Mouse (Mus musculus) fat pad, adult 2 months (tissue): ENCODE measurements around the gene Atf5.

Experiments
- DNase-seq: peaks from one replicate; pipeline ENCODE4 v3.0.0-alpha.2; 2011; ENCODE audit warnings: low read depth, low spot score; ENCODE audit errors: extremely low read depth

The Atf5 gene

DNA sequence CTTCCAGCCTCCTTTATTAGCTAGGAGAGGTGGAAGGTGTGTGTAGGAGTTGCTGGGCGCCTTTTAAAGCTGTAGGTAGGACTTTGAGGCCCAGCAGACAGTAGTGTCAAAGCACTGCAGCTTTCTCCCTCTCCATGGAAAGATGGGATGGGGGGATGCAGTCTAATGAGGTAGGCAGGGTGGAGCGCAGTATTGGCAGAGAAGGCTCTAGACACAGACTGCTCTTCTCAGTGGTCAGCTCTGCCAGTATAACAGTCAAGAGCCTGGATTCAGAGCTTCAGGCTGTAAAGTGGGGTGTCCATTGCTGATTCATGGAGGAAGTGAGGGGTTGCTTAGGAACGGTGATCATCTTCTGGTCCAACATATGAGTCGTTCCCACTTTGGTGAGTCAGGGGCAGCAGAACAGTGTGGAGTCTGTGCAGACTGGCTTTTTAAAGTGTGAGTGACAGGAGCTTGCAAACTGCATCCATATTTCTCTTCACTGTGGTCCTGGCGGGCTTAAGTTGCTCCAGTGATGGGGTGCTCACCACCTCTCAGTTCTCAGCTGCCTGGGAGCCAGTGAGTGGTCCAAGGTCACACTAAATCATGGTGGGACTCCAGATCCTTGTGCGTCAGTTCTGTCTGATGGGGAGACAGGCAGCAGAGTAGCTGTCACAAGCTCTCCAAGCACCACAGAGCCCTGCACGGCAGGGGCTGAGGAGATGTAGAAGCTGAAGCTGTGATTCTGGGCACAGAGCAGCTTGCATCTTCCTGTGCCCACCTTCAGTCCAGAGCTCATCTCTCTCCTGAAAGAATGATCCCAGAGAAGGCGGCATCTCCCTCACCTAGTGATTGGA, 34.5 kb upstream of the Atf5 start:
- DNase-seq, result no peak

DNA sequence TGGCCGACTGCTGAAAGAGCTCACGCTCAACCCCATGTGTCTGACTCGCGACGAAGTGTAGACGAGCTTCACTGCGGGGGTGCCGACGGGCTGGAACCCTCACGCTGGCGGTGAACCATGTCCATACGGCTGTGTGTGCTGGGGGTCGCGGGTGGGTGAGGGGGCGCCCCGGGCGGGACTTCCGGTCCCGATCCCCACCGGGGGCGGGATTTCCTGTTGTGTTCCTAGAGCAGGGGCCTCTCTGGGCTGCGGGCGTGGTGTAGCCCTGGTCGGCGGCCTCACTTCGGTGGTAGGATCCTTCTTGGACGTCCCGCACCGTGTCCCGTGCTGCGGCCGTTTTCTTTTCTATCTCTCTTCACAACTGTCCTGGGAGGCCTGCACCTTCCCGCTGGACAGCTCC, 33.7 kb upstream of the Atf5 start:
- no peak for DNase-seq

DNA sequence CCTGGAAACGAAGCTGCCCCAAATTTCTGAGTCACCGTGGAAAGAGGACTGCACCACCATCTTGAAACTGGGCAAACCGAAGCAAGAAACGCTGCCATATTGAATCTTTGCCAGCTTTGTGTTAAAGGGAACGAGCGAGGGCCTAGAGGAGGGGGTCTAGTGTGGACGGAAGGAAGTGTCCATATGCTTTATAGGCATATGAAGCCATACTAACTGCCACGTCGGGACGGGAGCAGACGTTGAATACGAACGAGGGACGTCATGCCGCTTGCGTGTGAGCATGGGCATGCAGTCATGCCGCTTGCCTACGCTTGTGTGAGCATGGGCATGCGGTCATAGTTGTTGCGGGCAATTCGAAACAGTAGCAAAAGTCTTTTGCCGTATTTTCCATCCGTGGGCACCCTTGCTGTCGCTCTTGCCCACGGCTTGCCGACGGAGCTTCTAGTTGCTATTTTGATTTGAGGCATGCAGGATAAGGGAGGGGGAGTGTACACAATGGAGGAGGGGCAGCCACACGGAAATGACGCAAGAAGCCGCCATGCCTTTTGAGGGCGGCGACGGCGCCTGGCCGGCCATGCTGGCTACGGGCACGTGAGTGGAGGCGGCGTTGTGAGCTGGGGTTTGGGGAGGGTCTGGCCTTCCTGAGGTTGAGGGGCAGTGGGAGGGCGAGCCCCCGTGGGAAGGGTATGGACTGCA, 33.1 kb upstream of the Atf5 start:
- peak; percentile 78 for DNase-seq

DNA sequence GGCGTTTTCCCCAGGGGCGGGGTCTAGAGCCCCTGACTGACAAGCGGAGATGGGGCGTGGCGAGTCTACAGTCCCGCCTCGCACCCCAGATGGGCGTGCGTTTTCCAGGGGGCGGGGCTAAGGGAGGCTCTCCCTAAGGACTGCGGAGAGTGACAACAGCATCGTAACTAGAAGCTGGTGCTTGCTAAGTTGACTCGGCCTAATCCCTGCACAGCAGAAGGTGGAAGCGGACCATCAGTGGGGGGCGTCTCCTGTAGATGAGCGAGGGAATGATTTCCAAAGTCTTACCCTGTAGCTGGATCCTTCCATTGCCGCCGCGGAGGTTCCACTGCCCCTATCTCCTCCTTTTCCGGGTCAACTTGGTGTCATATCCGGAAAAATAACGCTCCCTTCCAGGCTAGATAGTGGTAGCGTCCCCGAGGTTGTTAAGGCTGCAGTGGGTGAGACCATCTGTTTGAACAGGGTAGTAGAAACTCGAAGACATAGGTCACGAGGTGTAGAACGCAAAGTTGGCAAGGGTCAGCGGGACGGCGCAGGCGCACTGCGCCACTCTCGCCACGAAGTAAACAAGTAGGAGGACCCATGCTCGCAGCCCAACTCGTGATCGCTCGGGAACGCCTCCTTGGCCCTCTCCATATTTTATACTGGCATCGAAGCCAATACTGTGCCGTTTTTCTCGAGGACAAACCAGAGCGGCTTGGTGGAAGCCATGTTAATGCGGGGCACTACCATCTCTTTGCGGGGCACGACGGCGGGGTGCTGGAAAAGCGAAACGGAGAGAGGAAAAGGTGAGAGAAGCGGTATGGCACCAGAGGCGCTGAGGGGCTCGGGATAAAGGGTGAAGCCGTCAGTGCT, 32.3 kb upstream of the Atf5 start, which contains the start of the genes Akt1s1 and Tbc1d17:
TSS of gene Akt1s1 (plus strand) at position 431 of the 855 bp plus-strand sequence.
TSS of gene Tbc1d17 (minus strand) at position 519 of the 855 bp plus-strand sequence.
- DNase-seq, result peak; percentile 99

DNA sequence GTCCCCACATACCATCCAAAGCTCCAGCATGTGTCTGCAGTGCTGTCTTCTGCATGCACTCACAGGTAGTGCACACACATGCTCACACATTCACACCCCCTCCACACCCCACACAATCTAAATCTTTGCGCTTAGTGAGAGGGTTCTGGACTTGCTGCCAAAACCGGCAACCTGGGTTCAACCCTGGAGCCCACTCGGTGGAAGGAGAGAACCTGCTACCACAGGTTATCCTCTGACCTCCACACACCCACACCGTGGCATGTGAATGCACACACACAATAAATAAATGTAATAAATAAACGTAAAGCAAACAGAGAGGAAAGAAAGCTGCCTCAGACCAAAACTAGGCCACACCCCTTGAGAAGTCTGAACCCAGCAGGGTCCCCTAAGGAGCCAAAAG, 31.3 kb upstream of the Atf5 start:
- no peak for DNase-seq

DNA sequence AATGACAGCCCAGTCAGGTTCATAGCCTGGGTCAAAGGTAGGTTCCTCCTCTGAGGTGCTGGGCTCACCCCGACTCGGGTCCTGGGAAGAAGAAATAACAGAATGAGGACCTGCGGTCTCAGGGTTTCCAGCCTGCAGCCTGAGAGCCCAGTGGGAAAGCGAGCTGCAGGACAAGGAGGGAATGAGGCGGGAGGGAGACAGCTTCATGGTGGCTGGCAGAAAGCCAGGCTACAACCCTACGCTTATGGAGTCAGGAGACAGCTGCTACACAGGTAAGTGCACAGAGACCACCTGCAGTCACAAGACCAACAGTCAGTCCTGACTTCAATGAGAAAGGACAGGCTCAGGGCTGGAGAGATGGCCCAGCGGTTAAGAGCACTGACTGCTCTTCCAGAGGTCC, 30.3 kb upstream of the Atf5 start:
- no peak for DNase-seq

DNA sequence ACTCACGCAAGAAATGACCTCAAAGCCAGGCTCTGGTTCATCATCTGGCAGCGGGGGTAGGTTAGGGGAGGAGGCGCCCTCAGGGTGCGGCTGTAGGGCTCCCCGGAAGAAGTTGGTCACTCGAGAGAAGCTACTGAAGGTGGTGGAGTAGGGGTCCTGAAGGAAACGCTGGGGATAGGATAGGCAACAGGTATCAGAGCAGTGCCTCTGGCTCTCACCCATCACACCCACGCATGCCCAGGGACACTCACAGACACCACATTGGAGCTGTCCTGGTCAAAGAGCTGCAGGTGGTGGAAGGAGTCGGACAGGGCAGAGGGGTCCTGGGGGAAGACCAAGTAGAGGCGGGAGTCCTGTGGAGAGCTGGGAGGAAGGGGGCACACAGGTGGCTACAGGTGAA, 28.5 kb upstream of the Atf5 start:
- DNase-seq, result no peak

DNA sequence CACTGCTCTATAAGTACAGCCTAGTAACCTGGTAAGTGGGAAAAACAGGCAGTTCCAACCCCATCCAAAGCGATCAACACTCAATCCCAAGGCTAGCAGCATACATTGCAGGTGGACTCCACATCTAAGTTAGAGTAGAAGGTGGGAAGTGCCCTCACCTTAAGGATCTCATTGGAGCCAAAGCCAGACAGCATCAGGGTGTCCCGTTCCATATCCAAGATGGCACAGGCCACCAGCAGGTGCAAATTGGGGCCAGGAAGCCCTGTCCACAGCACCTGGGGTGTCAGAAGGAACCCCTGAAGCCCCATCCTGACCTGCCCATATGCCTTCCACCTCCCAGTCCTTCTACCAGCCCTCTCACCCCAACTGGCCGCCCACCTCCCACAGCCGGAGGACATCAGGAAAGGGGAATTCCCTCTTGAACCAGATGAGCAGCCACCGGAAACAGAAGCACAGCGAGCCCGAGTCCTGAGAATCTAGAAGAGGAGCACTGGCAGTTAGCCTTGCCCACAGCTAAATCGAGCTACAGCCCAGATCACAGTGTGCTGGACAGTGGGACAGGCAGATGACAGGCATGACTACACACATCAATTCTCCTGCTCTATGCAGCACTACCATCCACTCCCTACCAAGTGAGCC, 25.5 kb upstream of the Atf5 start:
- no peak for DNase-seq

DNA sequence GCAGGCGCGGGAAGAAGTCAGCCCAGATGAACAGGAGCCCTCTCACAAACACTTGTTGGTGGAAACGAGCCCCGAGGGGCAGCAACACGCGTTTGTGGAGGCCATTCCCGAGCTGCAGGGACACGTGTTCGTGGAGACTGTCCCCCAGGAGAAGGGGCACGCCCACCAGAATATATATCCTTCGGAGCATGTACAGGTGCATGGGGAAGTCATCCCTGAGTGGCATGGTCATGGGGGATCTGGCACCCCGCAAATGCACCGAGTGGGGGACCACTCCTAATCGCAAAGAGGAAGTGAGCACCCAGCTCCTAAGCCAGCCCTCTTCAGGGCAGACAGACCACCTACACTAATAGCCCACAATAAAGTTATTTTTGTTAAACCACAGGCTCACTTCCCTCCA, 24.0 kb upstream of the Atf5 start:
- no peak for DNase-seq

DNA sequence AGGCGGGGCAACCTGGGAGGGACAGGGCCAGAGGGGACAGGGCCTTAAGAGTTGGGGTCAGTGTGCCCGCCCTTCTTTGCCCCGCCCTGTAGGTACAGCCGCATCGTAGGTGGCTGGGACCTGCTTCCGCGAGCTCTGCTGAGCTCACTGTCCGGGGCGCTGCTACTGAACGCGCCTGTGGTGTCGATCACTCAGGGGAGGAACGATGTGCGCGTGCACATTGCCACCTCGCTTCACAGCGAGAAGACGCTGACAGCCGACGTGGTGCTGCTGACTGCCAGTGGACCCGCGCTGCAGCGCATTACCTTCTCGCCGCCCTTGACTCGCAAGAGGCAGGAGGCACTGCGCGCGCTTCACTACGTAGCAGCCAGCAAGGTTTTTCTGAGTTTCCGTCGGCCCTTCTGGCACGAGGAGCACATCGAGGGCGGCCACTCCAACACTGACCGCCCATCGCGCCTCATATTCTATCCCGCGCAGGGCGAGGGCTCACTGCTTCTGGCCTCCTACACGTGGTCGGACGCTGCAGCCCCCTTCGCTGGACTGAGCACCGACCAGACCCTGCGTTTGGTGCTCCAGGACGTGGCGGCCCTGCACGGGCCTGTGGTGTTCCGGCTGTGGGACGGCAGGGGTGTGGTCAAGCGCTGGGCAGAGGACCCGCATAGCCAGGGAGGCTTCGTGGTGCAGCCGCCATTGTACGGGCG, 23.2 kb upstream of the Atf5 start:
- no peak for DNase-seq

DNA sequence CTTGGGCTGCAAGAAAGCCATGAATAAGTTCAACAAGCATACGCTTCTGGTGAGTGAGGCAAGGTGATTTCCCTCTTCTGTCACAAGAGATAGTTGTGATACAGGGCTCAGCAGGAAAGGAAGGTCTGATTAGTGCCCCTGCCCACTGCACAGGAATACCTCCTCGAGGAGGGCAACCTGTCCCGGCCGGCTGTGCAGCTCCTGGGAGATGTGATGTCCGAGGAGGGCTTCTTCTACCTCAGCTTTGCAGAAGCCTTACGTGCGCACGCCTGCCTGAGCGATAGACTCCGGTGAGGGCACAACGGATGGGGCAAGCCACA, 22.7 kb upstream of the Atf5 start:
- DNase-seq, result no peak

DNA sequence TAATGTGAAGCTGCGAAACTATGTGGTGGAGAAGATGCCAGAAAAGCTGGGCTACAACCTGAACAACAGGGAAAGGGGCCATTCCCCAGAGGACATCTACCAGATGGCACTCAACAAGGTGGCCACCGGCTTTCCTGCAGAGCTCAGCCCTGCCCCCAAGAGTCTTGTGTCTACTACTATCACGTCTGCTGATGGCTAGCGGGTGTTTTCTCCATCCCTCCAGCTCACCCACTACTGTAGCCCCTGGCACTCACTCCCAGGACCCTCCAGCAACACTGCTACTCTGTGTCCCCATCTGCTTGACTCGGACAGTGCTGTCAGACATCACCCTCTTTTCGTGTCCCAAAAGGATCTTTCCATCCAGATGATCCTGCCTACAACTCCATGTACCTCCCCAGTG, 21.6 kb upstream of the Atf5 start:
- no peak for DNase-seq

DNA sequence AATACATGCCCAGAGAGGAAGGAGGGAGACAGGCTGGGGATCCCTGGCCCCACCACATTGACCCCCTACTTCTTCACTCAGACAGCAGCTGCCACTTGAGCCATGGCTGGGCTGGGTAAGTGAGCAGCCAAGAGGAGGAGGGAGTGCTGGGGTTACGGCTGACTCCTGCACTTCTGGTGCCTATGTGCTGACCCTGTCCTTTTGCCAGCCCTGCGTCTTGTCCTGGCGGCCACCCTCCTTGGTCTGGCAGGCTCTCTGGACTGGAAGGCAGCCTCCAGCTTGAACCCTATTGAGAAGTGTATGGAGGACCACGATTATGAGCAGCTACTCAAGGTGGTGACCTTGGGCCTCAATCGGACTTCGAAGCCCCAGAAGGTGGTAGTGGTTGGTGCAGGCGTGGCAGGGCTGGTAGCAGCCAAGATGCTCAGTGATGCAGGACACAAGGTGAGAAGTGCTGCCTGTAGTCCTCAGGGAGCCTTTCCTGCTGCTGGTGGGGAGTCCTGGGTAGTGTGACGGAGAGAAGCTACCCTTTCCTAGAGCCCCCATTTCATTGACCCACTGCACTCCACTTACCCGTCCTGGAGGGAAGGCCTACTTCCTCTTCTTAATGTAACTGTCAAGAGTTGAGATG, 20.1 kb upstream of the Atf5 start:
- DNase-seq, result no peak

DNA sequence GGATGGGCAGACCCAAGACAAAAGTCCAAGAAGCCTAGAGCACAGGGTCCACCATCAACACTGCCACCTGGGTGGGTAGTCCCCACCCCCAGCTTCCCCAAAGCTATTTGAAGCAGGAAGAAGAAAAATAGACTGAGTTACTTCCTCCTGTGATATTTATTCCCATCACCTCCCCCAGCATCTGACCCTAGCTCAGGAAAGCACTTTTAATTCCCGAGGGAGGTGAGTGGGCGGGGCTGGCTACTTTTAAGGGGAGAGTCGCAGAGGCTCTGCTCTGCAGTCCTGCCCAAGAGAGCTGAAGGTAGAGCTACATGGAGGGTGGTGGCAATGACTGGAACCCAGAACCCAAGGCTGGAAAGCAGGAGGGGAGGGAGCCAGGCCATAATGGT, 19.6 kb upstream of the Atf5 start:
- DNase-seq, result no peak

DNA sequence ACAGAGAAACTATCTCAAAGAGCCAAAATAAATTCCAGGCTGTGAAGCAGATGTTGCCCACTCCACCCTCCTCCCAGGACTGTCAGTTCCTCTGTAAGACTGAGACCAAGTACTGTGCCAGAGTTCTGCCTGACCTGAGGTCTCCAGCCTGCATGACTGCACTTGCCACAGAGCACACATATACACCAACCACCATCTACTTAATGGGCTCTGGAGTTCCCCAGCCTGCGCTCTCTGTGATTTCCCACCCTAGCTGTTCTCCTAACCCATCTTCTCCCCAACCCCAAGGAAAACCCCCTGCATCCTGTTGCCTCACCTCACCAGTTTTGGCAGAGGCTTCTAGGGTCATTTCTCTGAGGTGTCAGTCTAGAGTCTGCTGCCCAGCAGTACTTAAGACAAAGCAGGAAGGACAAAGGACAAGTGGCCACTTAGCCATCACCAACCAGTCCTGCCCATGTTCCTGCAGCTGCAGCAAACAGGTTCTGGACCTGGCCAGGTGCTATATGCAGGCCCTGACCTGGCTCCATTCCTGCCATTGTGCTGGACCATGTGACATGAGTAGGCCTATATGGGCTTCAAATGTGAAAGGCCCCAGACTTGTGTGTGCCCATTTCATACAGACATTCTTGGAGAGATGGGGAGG, 19.0 kb upstream of the Atf5 start:
- DNase-seq, result no peak

DNA sequence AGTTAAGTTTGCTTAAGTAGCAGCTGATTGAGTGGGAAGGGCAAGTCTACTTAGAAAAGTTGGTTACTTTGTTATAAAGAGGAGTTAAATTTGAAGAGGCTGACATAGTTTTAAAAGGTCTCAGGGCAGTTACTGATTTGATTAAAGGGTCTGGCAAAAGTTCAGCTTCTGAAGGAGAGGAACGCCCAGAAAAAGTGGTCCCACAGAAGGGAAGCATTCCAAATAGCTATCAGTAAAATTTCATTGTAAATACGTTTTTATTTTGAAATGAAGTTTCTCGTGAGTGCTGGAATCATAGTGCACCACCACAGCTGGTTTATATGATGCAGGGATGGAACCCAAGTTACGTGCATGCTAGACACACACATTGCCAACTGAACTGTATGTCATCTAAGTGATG, 16.3 kb upstream of the Atf5 start:
- no peak for DNase-seq

DNA sequence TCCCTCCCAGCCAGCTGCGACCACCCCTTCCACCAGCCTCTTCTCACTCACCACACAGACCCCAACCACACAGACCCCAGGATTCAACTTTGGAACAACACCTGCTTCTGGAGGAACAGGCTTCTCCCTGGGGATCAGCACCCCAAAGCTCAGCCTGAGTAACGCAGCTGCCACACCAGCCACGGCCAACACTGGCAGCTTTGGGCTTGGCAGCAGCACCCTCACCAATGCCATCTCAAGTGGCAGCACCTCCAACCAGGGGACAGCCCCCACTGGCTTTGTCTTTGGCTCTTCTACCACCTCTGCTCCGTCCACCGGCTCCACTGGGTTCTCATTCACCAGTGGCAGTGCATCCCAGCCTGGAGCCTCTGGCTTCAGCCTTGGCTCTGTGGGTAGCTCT, 12.2 kb upstream of the Atf5 start:
- no peak for DNase-seq

DNA sequence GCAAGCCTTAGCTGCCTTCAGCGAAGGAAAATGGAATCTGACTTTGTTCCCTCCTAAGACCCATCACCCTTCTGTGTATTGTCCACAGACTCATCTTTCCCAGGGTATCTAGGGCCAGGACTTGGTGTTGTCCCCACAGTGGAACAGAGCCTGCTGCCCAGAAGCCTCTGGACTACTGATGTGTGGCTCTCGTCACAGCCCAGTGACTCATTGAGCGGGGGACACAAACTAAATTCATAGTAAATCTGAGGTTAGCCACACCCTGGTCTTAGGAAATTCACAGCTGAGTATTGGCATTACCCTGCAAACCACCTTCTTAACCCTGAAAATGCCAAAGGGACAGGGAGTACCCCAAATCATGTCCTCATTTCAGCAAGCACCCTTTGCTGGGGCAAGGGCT, 10.3 kb upstream of the Atf5 start:
- no peak for DNase-seq

DNA sequence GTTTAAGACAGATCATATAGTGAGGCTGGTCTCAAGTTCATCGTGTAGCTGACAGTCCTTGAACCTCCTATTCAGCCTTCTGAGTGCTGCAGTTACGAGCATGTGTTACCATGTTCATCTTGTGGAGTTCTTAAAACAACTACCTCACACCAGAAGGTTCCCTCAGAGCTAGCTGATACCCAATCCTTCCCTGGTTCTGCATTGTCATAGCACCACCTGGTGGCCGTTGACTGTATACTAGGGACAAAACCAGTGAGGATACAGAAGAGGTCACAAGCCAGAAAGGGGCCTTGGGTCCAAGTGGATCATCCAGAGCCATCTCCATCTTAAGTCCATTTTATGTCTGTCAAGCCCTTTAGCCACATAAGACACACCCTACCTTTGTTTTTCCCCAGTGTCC, 8.4 kb upstream of the Atf5 start:
- no peak for DNase-seq

DNA sequence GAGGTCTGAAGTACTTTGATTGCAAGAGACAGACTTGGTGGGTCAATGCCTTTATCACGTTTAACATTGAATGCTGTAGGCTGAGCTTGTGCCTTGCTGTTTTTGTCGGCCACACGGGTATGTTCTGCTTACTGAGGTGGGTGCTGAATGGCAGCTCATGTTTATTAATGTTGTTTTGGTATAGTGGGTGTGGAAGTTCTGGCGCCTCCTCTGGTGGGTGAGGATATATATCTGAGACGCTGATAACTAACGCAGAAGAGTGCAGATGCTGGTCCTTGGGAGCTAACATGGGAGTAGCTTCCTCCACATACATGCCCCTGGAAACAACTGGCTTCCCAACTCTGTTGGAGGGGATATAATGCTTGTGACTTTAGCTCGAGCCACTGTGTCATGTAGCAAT, 7.0 kb upstream of the Atf5 start:
- no peak for DNase-seq
